Mouse (Mus musculus) thymus, adult 2 months (tissue): ENCODE measurements around the gene Traf3ip1. TPM values are rescaled to one million over a fixed set of nuclear protein-coding genes. Genes with fewer than 3 reads are reported as not detected.

ENCODE experiments used
- DNase-seq: peaks from one replicate; pipeline ENCODE4 v3.0.0; 2021
- H3K27ac ChIP-seq: fragments of 200-500 bp; 2 replicates; pipeline ENCODE4 v1.5.1; 2012; ENCODE audit warnings: low read length, control low read depth; ENCODE audit not compliant: control insufficient read depth, insufficient read depth
- H3K27me3 ChIP-seq: fragments of 200-500 bp; 2 replicates; pipeline ENCODE4 v1.6.1; 2012; ENCODE audit warnings: mild to moderate bottlenecking, low read length, moderate library complexity, mixed read lengths; ENCODE audit not compliant: control insufficient read depth, insufficient read depth
- H3K36me3 ChIP-seq: fragments of 200-500 bp; 2 replicates; pipeline ENCODE4 v1.6.1; 2012; ENCODE audit warnings: mild to moderate bottlenecking, low read length, moderate library complexity; ENCODE audit not compliant: control insufficient read depth, insufficient read depth
- H3K4me1 ChIP-seq: fragments of 200-500 bp; replicated peaks from 2 replicates; pipeline ENCODE4 v1.6.1; 2012; ENCODE audit warnings: low read length; ENCODE audit not compliant: control insufficient read depth, insufficient read depth
- H3K4me3 ChIP-seq: fragments of 200-500 bp; 2 replicates; pipeline ENCODE4 v1.5.1; 2012; ENCODE audit warnings: mild to moderate bottlenecking, low read length, control low read depth, moderate library complexity; ENCODE audit not compliant: control insufficient read depth, insufficient read depth
- CTCF ChIP-seq: fragments of 200-500 bp; IDR thresholded peaks from 2 replicates; pipeline ENCODE4 v1.5.1; 2012; ENCODE audit warnings: mild to moderate bottlenecking, control low read depth, low read length, moderate library complexity, borderline replicate concordance; ENCODE audit not compliant: control insufficient read depth, poor library complexity, insufficient read depth; ENCODE audit errors: extremely low read depth
- POLR2A ChIP-seq: fragments of 200-500 bp; IDR thresholded peaks from 2 replicates; pipeline ENCODE4 v1.6.1; 2012; ENCODE audit warnings: mild to moderate bottlenecking, low read length, control low read depth, moderate library complexity; ENCODE audit not compliant: control insufficient read depth, poor library complexity, insufficient read depth; ENCODE audit errors: extremely low read depth
- WGBS: fragments of 180-500 bp; shearing (Covaris S2); methylation state at CpG from one replicate; pipeline ENCODE4 v1.1.7; 2018; 5-methylcytosine and 5-hydroxymethylcytosine counted together
- polyA plus RNA-seq: library from polyadenylated mRNA; depleted of rRNA; stranded (reverse); fragments of >200 nt; gene quantifications from 2 replicates; pipeline ENCODE4 v1.2.3, GENCODE M21; 2012

Traf3ip1 gene
- polyA plus RNA-seq, 1 experiment, result 7.7 TPM

- Histone ChIP-seq H3K36me3 (0 out of 2 replicates have a peak, but pooled peaks cover 11% of the 10 kb centered on the region), H3K27me3 (no peaks in the 10 kb centered on the region), H3K4me3 (no peak overlapping the region), H3K4me1 (no peaks in the 10 kb centered on the region), H3K27ac (no peak overlapping the region)
- 98% methylated on average over 5 of the region's 5 CpGs for WGBS
- no peak for TF ChIP-seq CTCF
- no peak for TF ChIP-seq POLR2A
- DNase-seq, result no peak
Observed at GRCm38 (mm10) chr1:91547567-91547966, 53.1 kb downstream of the Traf3ip1 start.

DNA sequence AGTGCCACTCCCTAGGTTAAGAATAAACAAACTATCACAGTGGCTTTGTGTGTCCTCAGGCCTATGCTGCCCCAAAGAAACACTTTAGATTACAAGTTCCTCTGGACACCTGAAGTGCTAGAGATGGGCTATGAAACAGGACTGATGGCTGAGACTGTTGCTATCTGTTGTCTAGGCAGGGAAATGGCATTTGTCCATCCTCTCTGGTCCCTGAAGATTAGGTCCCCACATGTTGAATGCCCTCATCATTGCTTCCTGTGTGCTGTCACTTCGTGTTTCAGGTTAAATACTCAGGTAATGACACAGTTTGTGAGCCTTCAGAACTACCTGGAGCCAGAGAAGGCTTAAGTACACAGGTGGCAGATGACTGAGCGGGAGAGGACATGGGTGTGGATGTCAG lies 54.6 kb downstream of the Traf3ip1 start:
- Histone ChIP-seq H3K36me3 (0 out of 2 replicates have a peak, but pooled peaks cover 11% of the 10 kb centered on the region), H3K27me3 (no peaks in the 10 kb centered on the region), H3K27ac (no peak overlapping the region), H3K4me3 (no peak overlapping the region), H3K4me1 (no peaks in the 10 kb centered on the region)
- no peak for DNase-seq
- WGBS, result 79% methylated on average over 2 of the region's 2 CpGs
- no peak for TF ChIP-seq CTCF
- no peak for TF ChIP-seq POLR2A

DNA sequence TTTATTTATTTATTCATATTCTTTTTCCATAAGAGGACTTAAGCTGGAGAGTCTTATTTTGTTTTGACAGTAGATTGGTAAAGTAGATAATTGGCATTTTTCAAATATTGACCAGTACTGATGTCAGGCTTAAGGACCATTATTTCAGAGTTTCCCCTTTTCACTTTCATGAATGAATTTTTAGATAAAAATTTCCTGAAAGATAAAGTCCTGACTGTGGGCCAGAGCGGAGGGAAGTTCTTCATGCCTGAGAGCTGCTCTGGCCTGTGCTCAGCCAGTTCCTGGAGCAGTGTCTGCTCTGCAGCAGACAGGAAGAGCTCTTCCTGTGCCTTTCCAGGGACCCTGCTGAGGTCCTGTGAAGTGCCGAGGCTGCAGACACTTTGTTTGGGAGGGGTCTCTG lies 62.7 kb downstream of the Traf3ip1 start:
- Histone ChIP-seq H3K36me3 (0 out of 2 replicates have a peak, but pooled peaks cover 5% of the 10 kb centered on the region), H3K27ac (no peak overlapping the region), H3K4me3 (no peak overlapping the region), H3K27me3 (no peaks in the 10 kb centered on the region), H3K4me1 (no peaks in the 10 kb centered on the region)
- TF ChIP-seq POLR2A (no peak), CTCF (no peak)
- no peak for DNase-seq
- WGBS, result 82% methylated on average over 2 of the region's 2 CpGs

DNA sequence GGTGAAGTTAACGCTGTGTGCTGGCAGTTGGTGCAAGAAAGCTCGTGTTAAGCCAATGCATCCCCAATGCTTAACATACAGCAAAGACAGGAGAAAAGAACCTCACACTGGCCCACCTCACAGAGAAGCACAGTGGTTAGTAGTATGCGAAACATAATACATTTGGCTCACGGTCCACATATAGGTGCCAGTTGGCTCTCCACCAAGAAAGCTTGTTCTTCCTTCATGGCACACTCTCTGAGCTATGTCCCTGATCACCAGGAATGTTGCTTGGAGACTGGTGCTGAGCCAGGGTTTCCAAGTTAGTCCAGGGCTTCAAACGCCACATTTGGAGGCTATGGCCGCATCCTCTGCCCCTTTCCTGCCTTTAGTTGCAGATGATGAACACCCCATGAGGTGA lies 66.8 kb downstream of the Traf3ip1 start:
- WGBS, result 86% methylated on average over 6 of the region's 6 CpGs
- TF ChIP-seq POLR2A, result no peak
- no peak for TF ChIP-seq CTCF
- no peaks in the 10 kb centered on the region for H3K4me1 ChIP-seq
- H3K27ac ChIP-seq, result no peak overlapping the region
- no peak overlapping the region for H3K4me3 ChIP-seq
- H3K27me3 ChIP-seq, result no peaks in the 10 kb centered on the region
- DNase-seq, result no peak
- H3K36me3 ChIP-seq, result no peaks in the 10 kb centered on the region

GRCm38 (mm10) chr1:91562977-91563590 lies 68.6 kb downstream of the Traf3ip1 start:
- Histone ChIP-seq H3K4me3 (no peak overlapping the region), H3K36me3 (no peaks in the 10 kb centered on the region), H3K4me1 (no peaks in the 10 kb centered on the region), H3K27me3 (no peaks in the 10 kb centered on the region), H3K27ac (no peak overlapping the region)
- DNase-seq, result no peak
- TF ChIP-seq CTCF, result no peak
- 86% methylated on average over 4 of the region's 4 CpGs for WGBS

GRCm38 (mm10) chr1:91564004-91564403 lies 69.6 kb downstream of the Traf3ip1 start:
- WGBS, result 74% methylated on average over 3 of the region's 3 CpGs
- Histone ChIP-seq H3K4me1 (no peaks in the 10 kb centered on the region), H3K36me3 (no peaks in the 10 kb centered on the region), H3K27me3 (no peaks in the 10 kb centered on the region), H3K4me3 (no peak overlapping the region), H3K27ac (no peak overlapping the region)
- DNase-seq, result no peak
- TF ChIP-seq POLR2A (no peak), CTCF (no peak)

- TF ChIP-seq CTCF (no peak), POLR2A (no peak)
- H3K27ac ChIP-seq, result no peak overlapping the region
- 70% methylated on average over 6 of the region's 6 CpGs for WGBS
- no peaks in the 10 kb centered on the region for H3K27me3 ChIP-seq
- DNase-seq, result no peak
- no peaks in the 10 kb centered on the region for H3K4me1 ChIP-seq
- H3K36me3 ChIP-seq, result no peaks in the 10 kb centered on the region
- no peak overlapping the region for H3K4me3 ChIP-seq
Observed at GRCm38 (mm10) chr1:91564598-91564997, 70.2 kb downstream of the Traf3ip1 start.
